Mouse (Mus musculus) CH12.LX (cell line): ENCODE data around the gene Ccno. TPM values are rescaled to one million over a fixed set of nuclear protein-coding genes. Genes with fewer than 3 reads are reported as not detected.

Experiments
- DNase-seq: peaks from one replicate; pipeline ENCODE4 v3.0.0-alpha.2; 2013; ENCODE audit errors: extremely low read depth
- H3K27ac ChIP-seq: 2 replicates; pipeline ENCODE4 v1.5.1; 2012; ENCODE audit warnings: low read depth, mild to moderate bottlenecking, control low read depth, moderate library complexity; ENCODE audit not compliant: insufficient read depth
- H3K27me3 ChIP-seq: replicated peaks from 2 replicates; pipeline ENCODE3; 2012; ENCODE audit warnings: inconsistent platforms
- H3K36me3 ChIP-seq, 2 experiments: replicated peaks in 1 of 2; 2 replicates each; pipeline versions ENCODE3 to v1.6.1; 2012; ENCODE audit warnings: inconsistent platforms in 1 of 2, low read length in 1 of 2, mild to moderate bottlenecking in 1 of 2, mixed read lengths in 1 of 2, moderate library complexity in 1 of 2; ENCODE audit not compliant: control insufficient read depth in 1 of 2, insufficient read depth in 1 of 2
- H3K4me1 ChIP-seq, 2 experiments: 2 replicates each; pipeline ENCODE4 v1.6.1; 2012; ENCODE audit warnings: inconsistent platforms in 1 of 2, moderate library complexity in 1 of 2; ENCODE audit not compliant: insufficient read depth in 2 of 2, control insufficient read depth in 1 of 2
- H3K4me2 ChIP-seq: 2 replicates; pipeline ENCODE4 v1.6.1; 2012; ENCODE audit warnings: low read depth, mild to moderate bottlenecking, control low read depth; ENCODE audit not compliant: poor library complexity, insufficient read depth, severe bottlenecking
- H3K4me3 ChIP-seq, 3 experiments: fragments of 150-350 bp in 1 of 3; sonication (generic) in 1 of 3; replicated peaks in 1 of 3; 2 replicates each; pipeline versions ENCODE3 to v1.5.1; 2011 to 2012; ENCODE audit warnings: low read depth in 2 of 3, low read length in 2 of 3, mild to moderate bottlenecking in 2 of 3, moderate library complexity in 2 of 3, control low read depth in 1 of 3, improper control_type of control experiment in 1 of 3, inconsistent platforms in 1 of 3, mixed read lengths in 1 of 3; ENCODE audit not compliant: poor library complexity in 1 of 3
- H3K79me2 ChIP-seq: replicated peaks from 2 replicates; pipeline ENCODE4 v1.6.1; 2012; ENCODE audit warnings: mild to moderate bottlenecking, moderate library complexity; ENCODE audit not compliant: control insufficient read depth, poor library complexity, insufficient read depth, severe bottlenecking; ENCODE audit errors: extremely low read depth
- H3K9ac ChIP-seq: 2 replicates; pipeline ENCODE4 v1.6.1; 2012; ENCODE audit warnings: low read depth, mild to moderate bottlenecking, control low read depth, moderate library complexity; ENCODE audit not compliant: insufficient read depth
- H3K9me3 ChIP-seq: replicated peaks from 2 replicates; pipeline ENCODE3; 2012; ENCODE audit warnings: low read length, inconsistent platforms, mixed read lengths
- BHLHE40 ChIP-seq: IDR thresholded peaks from 2 replicates; pipeline ENCODE4 v1.6.1; 2011; ENCODE audit warnings: mild to moderate bottlenecking, low read depth, low read length, improper control_type of control experiment
- CTCF ChIP-seq, 2 experiments: IDR thresholded peaks in 1 of 2; conservative IDR thresholded peaks in 1 of 2; 2 replicates each; pipeline ENCODE4 v1.5.1; 2011 to 2012; ENCODE audit warnings: low read depth in 2 of 2, low read length in 2 of 2, improper control_type of control experiment in 1 of 2, inconsistent platforms in 1 of 2, mild to moderate bottlenecking in 1 of 2, moderate library complexity in 1 of 2
- ELF1 ChIP-seq: IDR thresholded peaks from 2 replicates; pipeline ENCODE4 v1.6.1; 2014; ENCODE audit warnings: low read depth, mild to moderate bottlenecking, inconsistent platforms, low read length, improper control_type of control experiment
- IRF4 ChIP-seq: IDR thresholded peaks from 2 replicates; pipeline ENCODE4 v1.6.1; 2014; ENCODE audit warnings: low read depth, mild to moderate bottlenecking, inconsistent platforms, low read length, improper control_type of control experiment
- JUND ChIP-seq: conservative IDR thresholded peaks from 2 replicates; pipeline ENCODE4 v1.6.1; 2011; ENCODE audit warnings: low read depth, low read length, improper control_type of control experiment
- KAT2A ChIP-seq: IDR thresholded peaks from 2 replicates; pipeline ENCODE4 v1.6.1; 2012; ENCODE audit warnings: low read length, improper control_type of control experiment, inconsistent platforms; ENCODE audit not compliant: insufficient replicate concordance
- MAFK ChIP-seq: IDR thresholded peaks from 2 replicates; pipeline ENCODE4 v1.6.1; 2011; ENCODE audit warnings: low read length, improper control_type of control experiment; ENCODE audit not compliant: insufficient replicate concordance
- MAX ChIP-seq: IDR thresholded peaks from 2 replicates; pipeline ENCODE4 v1.6.1; 2011; ENCODE audit warnings: low read length, improper control_type of control experiment
- MAZ ChIP-seq: IDR thresholded peaks from 2 replicates; pipeline ENCODE4 v1.6.1; 2012; ENCODE audit warnings: low read depth, mild to moderate bottlenecking, inconsistent platforms, low read length, improper control_type of control experiment, moderate library complexity
- NELFE ChIP-seq: IDR thresholded peaks from 2 replicates; pipeline ENCODE4 v1.6.1; 2011; ENCODE audit warnings: low read depth, low read length, improper control_type of control experiment
- NRF1 ChIP-seq: IDR thresholded peaks from 2 replicates; pipeline ENCODE4 v1.6.1; 2014; ENCODE audit warnings: low read depth, mild to moderate bottlenecking, inconsistent platforms, low read length, improper control_type of control experiment, moderate library complexity
- RCOR1 ChIP-seq: conservative IDR thresholded peaks from 2 replicates; pipeline ENCODE4 v1.6.1; 2012; ENCODE audit warnings: low read depth, mild to moderate bottlenecking, inconsistent platforms, low read length, improper control_type of control experiment
- SMC3 ChIP-seq: IDR thresholded peaks from 2 replicates; pipeline ENCODE4 v1.6.1; 2011; ENCODE audit warnings: low read depth, low read length, improper control_type of control experiment
- TBP ChIP-seq: conservative IDR thresholded peaks from 2 replicates; pipeline ENCODE4 v1.6.1; 2011; ENCODE audit warnings: low read depth, low read length, improper control_type of control experiment
- TCF12 ChIP-seq: IDR thresholded peaks from 2 replicates; pipeline ENCODE4 v1.6.1; 2014; ENCODE audit warnings: low read depth, mild to moderate bottlenecking, inconsistent platforms, low read length, improper control_type of control experiment
- USF2 ChIP-seq: conservative IDR thresholded peaks from 2 replicates; pipeline ENCODE4 v1.6.1; 2011; ENCODE audit warnings: low read depth, low read length, improper control_type of control experiment
- ZKSCAN1 ChIP-seq: IDR thresholded peaks from 2 replicates; pipeline ENCODE4 v1.6.1; 2012; ENCODE audit warnings: low read depth, inconsistent platforms, low read length, improper control_type of control experiment, borderline replicate concordance
- dilution Hi-C: fragments of 300-500 bp; cut with MboI; formaldehyde crosslinking; loops from 2 replicates; pipeline ENCODE4 v1.14.3; 2020; ENCODE audit warnings: low sequenced_read_pairs; ENCODE audit not compliant: extremely low pct_unique_long_range_greater_than_20kb, extremely low pct_ligation_motif_present
- in situ Hi-C: fragments of 300-500 bp; cut with MboI; formaldehyde crosslinking; loops from 3 replicates; pipeline ENCODE4 v1.14.3; 2019; ENCODE audit warnings: low sequenced_read_pairs, low pct_ligation_motif_present, low pct_unique_long_range_greater_than_20kb, mixed read lengths
- polyA plus RNA-seq: library from polyadenylated mRNA; unstranded; fragments of >175 nt; gene quantifications from 2 replicates; pipeline ENCODE4 v1.2.1, GENCODE M21; 2012; ENCODE audit warnings: low read depth; ENCODE audit not compliant: insufficient read length
- total RNA-seq, 2 experiments: library from RNA; depleted of rRNA; stranded (reverse); fragments of 300-350 nt in 1 of 2; fragments of >200 nt in 1 of 2; gene quantifications; 2 replicates each; pipeline ENCODE4 v1.2.3; 2012 to 2014

Ccno gene
- total and polyA plus RNA-seq, 3 experiments, result 0.16 to 0.54 (median 0.21) TPM

GRCm38 (mm10) chr13:113031351-113031750, 43.7 kb downstream of the Ccno start:
- no peak for DNase-seq
- Histone ChIP-seq H3K9me3 (no peaks in the 10 kb centered on the region), H3K79me2 (no peaks in the 10 kb centered on the region), H3K36me3 (no peaks in the 10 kb centered on the region), H3K9ac (no peak overlapping the region), H3K27ac (no peak overlapping the region), H3K27me3 (peaks cover 17% of the 10 kb centered on the region), H3K4me1 (peaks cover 7 to 9% of the 10 kb centered on the region in 2 experiments; a peak in 1 of 4 replicates), H3K4me2 (peak overlapping the region; percentile 25; the same call in 1 of the 2 replicates)
- in situ Hi-C loops, result loop anchor here (5.0 to 25.0 kb wide), 3 partner anchors 44 to 744 kb away; partner anchors contain the start of genes Ankrd55 and Ccno
- dilution Hi-C loops, result no loop called here
- TF ChIP-seq USF2 (no peak), MAZ (no peak), NRF1 (no peak), ZKSCAN1 (no peak), TBP (no peak), RCOR1 (no peak), BHLHE40 (no peak), IRF4 (no peak), TCF12 (no peak), MAFK (no peak), SMC3 (no peak), MAX (no peak), ELF1 (no peak), JUND (no peak), KAT2A (no peak), NELFE (no peak)
- TF ChIP-seq, all 38 proteins: peak for 0
- no peak overlapping the region for H3K4me3 ChIP-seq

DNA sequence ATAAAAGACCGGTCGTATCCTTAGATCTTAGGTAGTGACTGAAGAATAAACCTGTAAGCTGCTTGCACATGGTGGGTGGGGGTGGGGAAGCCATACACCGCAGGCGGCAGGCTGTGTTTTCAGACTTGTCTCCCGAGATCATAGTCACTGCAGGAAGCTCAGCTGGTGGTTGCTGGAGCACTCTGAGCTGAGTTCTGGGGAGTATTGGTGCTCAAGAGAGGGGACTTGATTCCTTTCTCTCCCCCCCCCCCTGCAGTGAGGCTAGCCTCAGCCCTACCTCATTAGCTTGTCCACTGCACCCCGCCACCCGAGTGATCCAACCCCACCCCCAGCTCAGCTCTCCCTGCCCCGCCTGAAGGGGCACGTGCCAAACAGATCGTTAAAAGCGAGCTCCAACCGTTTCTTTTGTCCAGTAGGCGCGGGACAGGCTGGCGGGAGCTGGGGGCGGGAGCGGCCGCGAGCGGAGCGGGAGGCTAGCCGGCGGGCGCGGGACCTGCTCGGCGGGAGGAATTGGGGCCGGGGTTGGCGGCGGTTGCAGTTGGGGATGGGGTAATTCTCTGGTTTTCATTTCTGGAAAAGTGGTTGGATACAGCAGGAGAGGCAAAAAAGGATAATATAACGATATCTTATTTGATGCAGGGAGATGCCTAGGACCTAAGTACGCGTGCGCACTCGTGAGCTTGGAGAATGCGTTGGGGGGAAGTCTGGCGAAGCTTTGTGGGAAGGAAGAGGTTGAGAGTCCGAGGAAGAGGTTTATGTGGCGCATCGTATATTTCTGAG, 44.4 kb downstream of the Ccno start:
- Histone ChIP-seq H3K79me2 (no peaks in the 10 kb centered on the region), H3K4me2 (peak overlapping the region; percentile 25; the same call in 1 of the 2 replicates), H3K9ac (no peak overlapping the region), H3K4me3 (no peak overlapping the region), H3K9me3 (no peaks in the 10 kb centered on the region), H3K27ac (no peak overlapping the region), H3K36me3 (no peaks in the 10 kb centered on the region), H3K27me3 (peaks cover 17% of the 10 kb centered on the region), H3K4me1 (peaks cover 2 to 9% of the 10 kb centered on the region in 2 experiments; a peak in 1 of 4 replicates)
- DNase-seq, result no peak
- no peak for TF ChIP-seq RCOR1
- TF ChIP-seq BHLHE40, result peak; percentile 20; the same call in 1 of the 2 replicates
- no peak for TF ChIP-seq CTCF (conservative IDR thresholded peaks at IDR 0.05 in 1 of 2, IDR thresholded peaks at IDR 0.05 in 1 of 2; ENCODE audit: low read depth in 2 of 2, low read length in 2 of 2)
- in situ Hi-C loops (loop anchor here (5.0 to 25.0 kb wide), 3 partner anchors 45 to 745 kb away; partner anchors contain the start of genes Ankrd55 and Ccno), dilution Hi-C loops (no loop called here)
